Mouse (Mus musculus) heart, embryonic 12.5 days (tissue): ENCODE data around the gene Cc2d1a. TPM values are rescaled to one million over a fixed set of nuclear protein-coding genes. Genes with fewer than 3 reads are reported as not detected.

Experiments used
- ATAC-seq: fragments of 200-750 bp; cut with Nextera tagmentation; 2 replicates; pipeline ENCODE4 v1.8.0; 2017; ENCODE audit warnings: moderate TSS enrichment, moderate library complexity; ENCODE audit not compliant: insufficient number of reproducible peaks, low FRiP score
- H3K27ac ChIP-seq: fragments of 300-500 bp; sonication (generic); 2 replicates; pipeline ENCODE4 v1.5.1; 2016; ENCODE audit warnings: mild to moderate bottlenecking, moderate library complexity; ENCODE audit not compliant: poor library complexity, severe bottlenecking
- H3K27me3 ChIP-seq: fragments of 300-500 bp; sonication (generic); replicated peaks from 2 replicates; pipeline ENCODE4 v1.6.1; 2016; ENCODE audit warnings: mild to moderate bottlenecking, moderate library complexity
- H3K36me3 ChIP-seq: fragments of 300-500 bp; sonication (generic); 2 replicates; pipeline ENCODE4 v1.6.1; 2016; ENCODE audit warnings: mild to moderate bottlenecking, moderate library complexity
- H3K4me1 ChIP-seq: fragments of 300-500 bp; sonication (generic); replicated peaks from 2 replicates; pipeline ENCODE4 v1.6.1; 2016; ENCODE audit warnings: mild to moderate bottlenecking
- H3K4me2 ChIP-seq: fragments of 300-500 bp; sonication (generic); 2 replicates; pipeline ENCODE4 v1.6.1; 2016; ENCODE audit warnings: mild to moderate bottlenecking, moderate library complexity
- H3K4me3 ChIP-seq: fragments of 300-500 bp; sonication (generic); 2 replicates; pipeline ENCODE4 v1.5.1; 2016; ENCODE audit warnings: mild to moderate bottlenecking
- H3K9ac ChIP-seq: fragments of 300-500 bp; sonication (generic); 2 replicates; pipeline ENCODE4 v1.6.1; 2016; ENCODE audit warnings: mild to moderate bottlenecking, moderate library complexity
- H3K9me3 ChIP-seq: fragments of 300-500 bp; sonication (generic); replicated peaks from 2 replicates; pipeline ENCODE4 v1.6.1; 2016; ENCODE audit warnings: mild to moderate bottlenecking, moderate library complexity
- WGBS: fragments of 180-500 bp; shearing (Covaris S2); methylation state at CpG from one replicate; pipeline ENCODE4 v1.1.7; 2016; 5-methylcytosine and 5-hydroxymethylcytosine counted together
- polyA plus RNA-seq: library from polyadenylated mRNA; unstranded; fragments of >200 nt; fragmentation: Nextera tagmentation; extraction: Ambion mirVana; gene quantifications from 2 replicates; pipeline ENCODE4 v1.2.1, GENCODE M21; 2016

Gene Cc2d1a
- polyA plus RNA-seq, 1 experiment from 2014 or later = 18.1 TPM

DNA sequence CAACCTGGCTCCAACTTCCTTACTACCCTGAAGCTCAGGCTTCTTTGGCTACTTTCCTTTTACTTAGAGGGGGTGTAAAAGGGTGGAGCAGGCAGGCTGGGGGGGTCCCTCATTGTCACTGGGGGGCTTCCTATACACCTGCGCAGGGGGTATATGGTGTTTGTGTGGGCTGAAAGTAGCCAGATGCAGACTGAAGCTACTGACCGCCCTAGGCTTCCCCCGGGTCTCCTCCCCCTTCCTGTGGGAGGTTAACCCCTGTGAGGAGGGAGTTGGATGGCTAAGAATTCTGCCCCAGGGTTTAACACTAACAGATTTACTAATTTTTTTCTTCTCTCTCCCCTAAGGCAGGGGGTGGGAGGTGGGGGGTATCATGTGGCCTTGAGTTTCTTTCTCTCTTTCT lies 28.8 kb upstream of the Cc2d1a start:
- H3K9ac ChIP-seq = no peak overlapping the region
- no peak overlapping the region for H3K4me3 ChIP-seq
- peaks cover 41% of the 10 kb centered on the region for H3K36me3 ChIP-seq
- H3K4me1 ChIP-seq = peaks cover 46% of the 10 kb centered on the region
- no peak overlapping the region for H3K27ac ChIP-seq
- 0 out of 2 replicates have a peak overlapping the region, but pooled peaks have one; percentile 21 for H3K4me2 ChIP-seq
- 31% methylated on average over 3 of the region's 3 CpGs for WGBS
- no peaks in the 10 kb centered on the region for H3K27me3 ChIP-seq
- no peaks in the 10 kb centered on the region for H3K9me3 ChIP-seq
- no peak for ATAC-seq

DNA sequence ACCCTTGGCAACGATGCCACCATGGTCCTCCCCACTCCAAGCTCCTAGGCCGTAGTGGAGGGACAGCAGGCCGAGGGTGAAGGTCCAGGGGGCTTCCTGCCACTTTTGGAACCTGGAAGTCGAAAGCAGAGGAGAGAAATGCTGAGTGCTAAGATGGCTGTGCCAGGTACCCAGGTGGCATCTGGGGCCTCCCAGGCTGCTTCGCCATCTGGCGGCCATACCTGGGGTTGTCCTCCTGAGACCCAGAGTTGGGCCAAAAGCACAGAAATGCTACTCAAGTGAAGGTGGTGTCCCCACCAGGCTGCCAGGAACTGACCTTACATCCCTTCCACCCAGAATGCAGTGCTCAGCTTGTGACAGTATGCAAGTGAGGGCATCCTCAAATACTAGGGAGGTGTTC lies 26.1 kb upstream of the Cc2d1a start:
- Histone ChIP-seq H3K27me3 (no peaks in the 10 kb centered on the region), H3K36me3 (peaks cover 47% of the 10 kb centered on the region), H3K4me3 (no peak overlapping the region), H3K4me1 (peaks cover 19% of the 10 kb centered on the region), H3K27ac (no peak overlapping the region), H3K9ac (no peak overlapping the region), H3K4me2 (no peak overlapping the region), H3K9me3 (no peaks in the 10 kb centered on the region)
- 76% methylated on average over 6 of the region's 6 CpGs for WGBS
- ATAC-seq = no peak

DNA sequence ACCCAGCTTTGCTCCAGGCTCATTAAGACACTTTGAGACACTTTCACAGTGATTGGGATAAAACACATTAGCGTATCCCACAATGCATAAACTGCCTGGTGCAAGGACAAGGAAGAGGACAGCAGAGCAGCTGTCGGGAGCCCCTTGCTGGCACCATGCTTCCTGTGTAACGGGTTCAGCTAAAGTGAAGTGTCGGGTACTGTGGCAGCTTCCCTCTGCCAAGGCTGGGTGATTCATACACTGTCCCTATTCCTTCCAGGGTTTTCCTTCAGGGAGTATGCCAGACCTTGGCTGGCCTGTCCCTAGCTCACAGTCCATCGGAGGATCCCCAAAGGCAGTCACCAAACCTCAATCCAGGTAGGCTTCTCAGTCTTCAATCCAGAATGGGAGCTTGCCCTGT lies 22.4 kb upstream of the Cc2d1a start:
- Histone ChIP-seq H3K27ac (no peak overlapping the region), H3K36me3 (peaks cover 37% of the 10 kb centered on the region), H3K9ac (no peak overlapping the region), H3K4me3 (no peak overlapping the region), H3K4me2 (no peak overlapping the region), H3K9me3 (no peaks in the 10 kb centered on the region), H3K27me3 (no peaks in the 10 kb centered on the region), H3K4me1 (peaks cover 36% of the 10 kb centered on the region)
- ATAC-seq = no peak
- 85% methylated on average over 5 of the region's 5 CpGs for WGBS

DNA sequence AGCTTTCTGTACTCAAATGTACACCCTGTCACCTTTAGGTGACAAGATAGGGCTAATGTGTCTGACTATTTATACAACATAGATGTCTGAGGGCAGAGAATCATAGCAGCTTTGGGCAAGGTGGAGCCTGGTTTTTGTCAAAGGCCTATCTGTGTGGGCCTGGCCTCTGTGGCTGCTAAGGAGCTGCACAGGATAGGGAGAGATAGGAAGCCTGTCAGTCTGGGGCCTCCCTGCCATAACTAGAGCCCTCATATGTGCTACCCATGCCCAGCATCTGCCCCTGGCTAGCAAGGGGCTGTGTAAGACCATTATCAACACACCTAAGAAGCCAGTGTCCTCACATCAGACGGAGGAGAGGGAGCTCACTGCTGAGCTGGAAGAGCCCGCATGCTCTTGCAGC lies 20.0 kb upstream of the Cc2d1a start:
- H3K36me3 ChIP-seq = peaks cover 20% of the 10 kb centered on the region
- peaks cover 36% of the 10 kb centered on the region for H3K4me1 ChIP-seq
- H3K9me3 ChIP-seq = no peaks in the 10 kb centered on the region
- H3K9ac ChIP-seq = no peak overlapping the region
- no peaks in the 10 kb centered on the region for H3K27me3 ChIP-seq
- H3K27ac ChIP-seq = no peak overlapping the region
- no peak overlapping the region for H3K4me3 ChIP-seq
- 60% methylated on average over 2 of the region's 2 CpGs for WGBS
- no peak overlapping the region for H3K4me2 ChIP-seq
- ATAC-seq = no peak

DNA sequence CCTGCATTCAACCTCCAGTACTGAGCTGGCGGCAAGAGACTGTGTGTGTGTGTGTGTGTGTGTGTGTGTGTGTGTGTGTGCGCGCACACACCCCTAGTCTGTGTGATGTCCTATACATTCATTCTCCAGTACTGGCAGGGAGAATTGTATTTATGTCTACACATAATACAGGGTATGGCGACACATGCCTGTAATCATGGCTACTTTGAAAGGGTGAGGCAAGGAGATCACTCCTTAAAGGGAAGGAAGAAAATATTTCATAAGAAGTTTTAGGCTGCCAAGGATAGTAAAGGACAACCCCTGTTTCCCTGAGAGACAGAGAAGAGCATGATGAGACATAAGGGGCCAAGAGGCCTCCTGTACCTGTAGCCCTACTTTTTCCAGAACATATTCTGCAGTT lies 9.9 kb upstream of the Cc2d1a start:
- 81% methylated on average over 4 of the region's 4 CpGs for WGBS
- Histone ChIP-seq H3K27me3 (no peaks in the 10 kb centered on the region), H3K4me2 (no peak overlapping the region), H3K4me1 (no peaks in the 10 kb centered on the region), H3K4me3 (no peak overlapping the region), H3K9me3 (no peaks in the 10 kb centered on the region), H3K27ac (no peak overlapping the region), H3K9ac (no peak overlapping the region), H3K36me3 (no peaks in the 10 kb centered on the region; the same call in 1 of the 2 replicates)
- no peak for ATAC-seq

DNA sequence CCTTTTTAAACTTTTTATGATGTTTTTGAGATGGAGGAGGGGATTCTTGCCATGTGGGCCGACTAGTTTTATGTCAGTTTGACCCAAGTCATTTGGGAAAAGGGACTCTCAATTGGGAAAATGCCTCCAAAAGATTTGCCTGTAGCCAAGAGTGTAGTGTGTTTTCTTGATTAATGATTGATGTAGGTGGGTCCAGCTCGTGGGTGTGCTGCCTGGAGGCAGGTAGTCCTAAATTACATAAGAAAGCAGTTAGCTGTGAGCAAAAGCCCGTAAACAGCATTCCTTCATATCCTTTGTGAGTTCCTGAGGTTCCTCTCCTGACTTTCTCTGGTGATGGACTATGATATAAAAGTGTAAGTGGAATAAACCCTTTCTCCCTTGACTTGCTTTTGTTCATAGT lies 1.4 kb upstream of the Cc2d1a start:
- H3K36me3 ChIP-seq = peaks cover 7% of the 10 kb centered on the region
- no peak for ATAC-seq
- H3K4me2 ChIP-seq = no peak overlapping the region

DNA sequence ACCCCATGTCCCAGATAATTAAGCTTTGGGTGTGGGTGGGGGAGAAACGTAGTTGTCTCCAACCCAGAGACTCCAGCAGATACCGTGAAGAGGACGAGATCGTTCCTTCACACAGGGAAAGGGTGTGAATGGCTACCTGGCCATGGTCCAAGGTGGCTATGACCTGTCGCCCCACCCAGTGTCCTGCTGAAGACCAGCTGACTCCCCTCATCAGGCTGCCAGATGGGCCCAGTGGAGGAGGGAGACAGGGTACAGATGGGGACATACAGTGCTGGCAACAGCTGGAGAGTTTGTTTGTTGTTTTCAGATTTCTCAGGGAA lies 755 bp upstream of the Cc2d1a start:
- no peak for ATAC-seq
- H3K9ac ChIP-seq = peak overlapping the region; percentile 61; the same call in 1 of the 2 replicates
- H3K4me1 ChIP-seq = peaks cover 14% of the 10 kb centered on the region
- peak overlapping the region; percentile 93 for H3K4me2 ChIP-seq
- no peak overlapping the region for H3K27ac ChIP-seq
- peak overlapping the region; percentile 72; the same call in 1 of the 2 replicates for H3K4me3 ChIP-seq
- peaks cover 14% of the 10 kb centered on the region for H3K36me3 ChIP-seq
- no peaks in the 10 kb centered on the region for H3K9me3 ChIP-seq
- 74% methylated on average over 5 of the region's 5 CpGs for WGBS
- H3K27me3 ChIP-seq = no peaks in the 10 kb centered on the region

More for the DNA sequence above, 1.4 kb upstream of the Cc2d1a start:
- H3K9ac ChIP-seq = no peak overlapping the region
- H3K4me1 ChIP-seq = peaks cover 14% of the 10 kb centered on the region
- no peaks in the 10 kb centered on the region for H3K9me3 ChIP-seq
- WGBS = 77% methylated on average over 3 of the region's 3 CpGs
- no peak overlapping the region for H3K4me3 ChIP-seq
- H3K27me3 ChIP-seq = no peaks in the 10 kb centered on the region
- no peak overlapping the region for H3K27ac ChIP-seq

DNA sequence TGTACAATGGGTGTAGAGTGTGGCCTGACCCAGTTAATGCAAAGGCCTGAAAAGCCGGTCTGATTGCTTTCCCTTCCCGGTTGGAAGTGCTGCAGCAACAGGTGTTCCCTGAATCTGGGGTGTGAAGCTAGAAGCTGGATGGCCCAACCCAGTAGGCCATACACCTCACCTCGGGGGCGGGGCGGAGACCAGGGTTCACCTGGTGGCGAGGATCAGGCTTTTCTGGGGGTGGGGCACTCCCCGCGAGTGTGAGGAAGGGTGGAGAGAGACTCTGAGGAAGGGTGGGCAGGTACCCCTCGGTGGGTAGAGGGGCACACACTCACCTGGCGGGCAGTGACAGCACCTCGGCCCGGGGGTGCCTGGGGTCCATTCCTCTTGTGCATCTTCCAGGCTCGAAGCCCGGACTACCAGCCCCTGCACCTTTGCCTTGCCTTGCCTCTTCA lies 391 bp downstream of the Cc2d1a start:
- Histone ChIP-seq H3K4me2 (peak overlapping the region; percentile 93), H3K4me3 (peak overlapping the region; percentile 72), H3K9ac (peak overlapping the region; percentile 87), H3K27me3 (no peaks in the 10 kb centered on the region), H3K36me3 (peaks cover 25% of the 10 kb centered on the region), H3K27ac (no peak overlapping the region), H3K4me1 (peaks cover 14% of the 10 kb centered on the region), H3K9me3 (no peaks in the 10 kb centered on the region)
- peak; percentile 41 for ATAC-seq
- 5% methylated on average over 14 of the region's 14 CpGs for WGBS

DNA sequence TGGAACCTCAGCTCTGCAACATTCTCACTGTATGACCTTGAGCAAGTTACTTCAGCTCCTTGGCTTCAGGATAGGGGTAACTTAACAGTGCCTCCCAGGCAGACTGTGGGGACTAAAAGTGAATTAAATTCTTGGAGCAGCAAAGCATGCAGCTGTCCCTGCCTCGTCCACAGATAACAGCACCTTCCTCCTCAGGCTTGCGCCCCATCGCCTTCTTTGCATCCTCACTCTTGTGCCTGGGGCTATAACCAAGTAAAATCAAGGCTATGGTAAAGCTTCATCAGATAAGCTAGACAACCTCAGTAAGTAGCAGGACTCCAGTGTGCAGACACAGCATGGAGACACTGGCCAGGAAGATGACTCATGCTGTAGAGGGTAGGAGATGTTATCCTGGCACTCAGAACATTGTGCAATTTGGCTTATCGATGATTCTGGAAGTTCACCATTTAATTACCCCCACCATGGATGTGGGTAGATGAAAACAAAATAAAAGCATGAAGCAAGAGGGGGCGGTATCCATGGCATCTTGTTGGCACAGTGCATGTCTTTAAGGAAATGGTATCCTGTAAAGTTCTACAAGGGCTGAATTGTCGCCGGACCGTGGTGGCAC lies 3.0 kb downstream of the Cc2d1a start:
- H3K9me3 ChIP-seq = no peaks in the 10 kb centered on the region
- no peak overlapping the region for H3K9ac ChIP-seq
- 90% methylated on average over 8 of the region's 8 CpGs for WGBS
- no peak overlapping the region for H3K4me3 ChIP-seq
- no peak for ATAC-seq
- H3K27ac ChIP-seq = no peak overlapping the region
- H3K4me1 ChIP-seq = peaks cover 14% of the 10 kb centered on the region
- H3K4me2 ChIP-seq = no peak overlapping the region
- H3K27me3 ChIP-seq = no peaks in the 10 kb centered on the region
- H3K36me3 ChIP-seq = peaks cover 50% of the 10 kb centered on the region

DNA sequence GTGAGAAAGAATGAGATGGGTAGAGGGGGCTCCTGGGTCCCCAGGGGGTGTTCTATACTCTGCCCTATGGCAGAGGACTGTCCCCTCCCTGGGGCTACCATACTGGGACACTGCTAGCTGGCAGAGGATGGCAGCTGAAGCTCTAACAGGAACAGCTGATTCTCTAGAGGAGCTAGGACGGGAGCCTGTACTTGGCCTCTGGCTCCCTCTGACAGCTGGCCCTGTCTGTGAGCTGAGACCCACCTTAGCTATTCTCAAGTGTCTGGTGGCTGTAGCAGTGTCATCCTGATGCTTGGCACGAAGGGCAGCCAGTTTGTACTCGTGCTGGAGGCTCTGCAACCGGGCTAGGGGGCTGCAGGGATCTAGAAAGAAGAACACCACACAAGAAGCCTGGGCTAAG lies 6.9 kb downstream of the Cc2d1a start:
- no peak overlapping the region for H3K4me3 ChIP-seq
- peaks cover 89% of the 10 kb centered on the region for H3K36me3 ChIP-seq
- H3K9ac ChIP-seq = no peak overlapping the region
- H3K9me3 ChIP-seq = no peaks in the 10 kb centered on the region
- WGBS = 80% methylated on average over 4 of the region's 4 CpGs
- H3K4me1 ChIP-seq = no peaks in the 10 kb centered on the region
- ATAC-seq = no peak
- H3K27ac ChIP-seq = no peak overlapping the region
- H3K4me2 ChIP-seq = no peak overlapping the region
- no peaks in the 10 kb centered on the region for H3K27me3 ChIP-seq

DNA sequence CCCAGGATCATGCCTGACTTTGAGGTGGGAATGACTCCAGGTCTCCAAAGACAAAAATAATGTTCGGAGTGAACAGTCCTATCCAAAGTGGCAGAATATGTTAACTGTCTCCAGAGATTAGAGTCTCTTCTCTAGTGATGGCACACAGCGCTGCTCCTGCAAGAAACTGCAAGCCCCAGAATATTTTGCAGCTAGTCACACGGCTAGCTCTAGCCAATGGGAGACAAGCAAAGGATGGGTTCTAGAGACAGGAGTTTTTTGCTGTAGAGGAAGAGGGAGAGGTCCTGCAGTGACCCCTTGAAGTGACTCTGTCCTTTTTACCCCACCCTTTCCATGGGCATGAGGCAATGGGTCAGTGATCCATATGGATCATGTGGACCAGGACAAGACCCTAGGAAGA lies 9.9 kb downstream of the Cc2d1a start:
- 87% methylated on average over 3 of the region's 3 CpGs for WGBS
- no peak overlapping the region for H3K27ac ChIP-seq
- H3K9ac ChIP-seq = no peak overlapping the region
- H3K27me3 ChIP-seq = no peaks in the 10 kb centered on the region
- H3K36me3 ChIP-seq = peaks cover 99% of the 10 kb centered on the region
- no peaks in the 10 kb centered on the region for H3K9me3 ChIP-seq
- H3K4me1 ChIP-seq = no peaks in the 10 kb centered on the region
- no peak for ATAC-seq
- no peak overlapping the region for H3K4me3 ChIP-seq
- no peak overlapping the region for H3K4me2 ChIP-seq

DNA sequence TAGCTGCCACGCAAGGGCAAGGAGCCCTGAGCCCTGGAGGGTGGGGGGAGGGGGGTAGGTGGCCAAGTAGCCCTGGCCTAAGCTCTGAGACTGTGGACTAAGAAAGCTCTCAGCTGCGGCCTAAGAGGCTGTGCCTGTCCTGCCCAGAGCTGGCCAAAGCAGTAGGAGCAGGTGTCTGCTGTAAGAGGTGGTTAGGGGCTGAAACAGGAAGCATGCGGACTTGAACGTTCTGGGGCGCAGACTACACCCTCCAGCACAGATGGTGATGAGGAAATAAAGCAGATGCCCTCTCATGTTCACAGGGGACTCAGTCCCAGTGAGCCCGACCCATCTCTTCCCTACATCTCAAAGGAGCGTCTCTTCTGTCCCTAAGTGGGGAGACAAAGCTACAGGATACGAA lies 15.5 kb downstream of the Cc2d1a start:
- WGBS = 74% methylated on average over 8 of the region's 8 CpGs
- Histone ChIP-seq H3K9me3 (no peaks in the 10 kb centered on the region), H3K4me2 (no peak overlapping the region), H3K4me3 (no peak overlapping the region), H3K4me1 (peaks cover 7% of the 10 kb centered on the region; the same call in 1 of the 2 replicates), H3K27ac (no peak overlapping the region), H3K27me3 (peaks cover 25% of the 10 kb centered on the region), H3K36me3 (peaks cover 56% of the 10 kb centered on the region), H3K9ac (no peak overlapping the region)
- ATAC-seq = no peak
